Mouse (Mus musculus) ovary, adult 2 months (tissue): ENCODE measurements around the gene Nat10. TPM values are rescaled to one million over a fixed set of nuclear protein-coding genes. Genes with fewer than 3 reads are reported as not detected.

Source experiments
- polyA plus RNA-seq: library from polyadenylated mRNA; depleted of rRNA; stranded (reverse); fragments of >200 nt; gene quantifications from 2 replicates; pipeline ENCODE4 v1.2.3, GENCODE M21; 2012; rRNA removed

Gene Nat10
- 59.5 and 94.8 TPM in 2 replicates for polyA plus RNA-seq

GRCm38 (mm10) chr2:103760906-103761716 lies at the start of gene Nat10:
Gene Nat10, minus strand, starts transcription at chr2:103761270.

GRCm38 (mm10) chr2:103797491-103798009 lies 36.5 kb upstream of the Nat10 start, which contains the start of gene Caprin1:
Gene Caprin1, minus strand, starts transcription at chr2:103797649.

Other genes with a start within 250 kb of the Nat10 start
- 19.3 and 19.5 TPM in 2 replicates for gene Abtb2, start 195.0 kb downstream of the Nat10 start, polyA plus RNA-seq
- gene Caprin1, start 36.4 kb upstream of the Nat10 start, polyA plus RNA-seq = 263 and 339 TPM in 2 replicates
- gene Lmo2, start 196.7 kb upstream of the Nat10 start, polyA plus RNA-seq = 21.1 and 26.4 TPM in 2 replicates